Mouse (Mus musculus) liver, embryonic 15.5 days (tissue): ENCODE measurements around the gene Adck2. TPM values are rescaled to one million over a fixed set of nuclear protein-coding genes. Genes with fewer than 3 reads are reported as not detected.

Source experiments
- ATAC-seq: fragments of 200-750 bp; cut with Nextera tagmentation; 2 replicates; pipeline ENCODE4 v1.8.0; 2017; ENCODE audit warnings: moderate number of reproducible peaks, mild to moderate bottlenecking, moderate library complexity; ENCODE audit not compliant: insufficient read depth
- H3K27ac ChIP-seq: fragments of 300-500 bp; sonication (generic); replicated peaks from 2 replicates; pipeline ENCODE4 v1.5.1; 2015; ENCODE audit warnings: mild to moderate bottlenecking, inconsistent platforms
- H3K27me3 ChIP-seq: fragments of 300-500 bp; sonication (generic); 2 replicates; pipeline ENCODE4 v1.6.1; 2015; ENCODE audit warnings: mild to moderate bottlenecking, inconsistent platforms
- H3K36me3 ChIP-seq: fragments of 300-500 bp; sonication (generic); replicated peaks from 2 replicates; pipeline ENCODE4 v1.6.1; 2015; ENCODE audit warnings: moderate library complexity, mild to moderate bottlenecking, inconsistent platforms
- H3K4me1 ChIP-seq: fragments of 300-500 bp; sonication (generic); replicated peaks from 2 replicates; pipeline ENCODE4 v1.6.1; 2015; ENCODE audit warnings: inconsistent platforms
- H3K4me2 ChIP-seq: fragments of 300-500 bp; sonication (generic); 2 replicates; pipeline ENCODE4 v1.6.1; 2015; ENCODE audit warnings: moderate library complexity, mild to moderate bottlenecking, inconsistent platforms
- H3K4me3 ChIP-seq: fragments of 300-500 bp; sonication (generic); replicated peaks from 2 replicates; pipeline ENCODE4 v1.5.1; 2015; ENCODE audit warnings: mild to moderate bottlenecking, inconsistent platforms
- H3K9ac ChIP-seq: fragments of 300-500 bp; sonication (generic); 2 replicates; pipeline ENCODE4 v1.6.1; 2015; ENCODE audit warnings: moderate library complexity, mild to moderate bottlenecking, inconsistent platforms
- H3K9me3 ChIP-seq: fragments of 300-500 bp; sonication (generic); replicated peaks from 2 replicates; pipeline ENCODE4 v1.6.1; 2016; ENCODE audit warnings: inconsistent platforms
- WGBS: fragments of 180-500 bp; shearing (Covaris S2); methylation state at CpG from one replicate; pipeline ENCODE4 v1.1.7; 2015; ENCODE audit warnings: mixed read lengths; ENCODE audit not compliant: insufficient replicate concordance; 5-methylcytosine and 5-hydroxymethylcytosine counted together
- polyA plus RNA-seq: library from polyadenylated mRNA; unstranded; fragments of >200 nt; fragmentation: Nextera tagmentation; extraction: Ambion mirVana; gene quantifications from 2 replicates; pipeline ENCODE4 v1.2.1, GENCODE M21; 2015

Gene Adck2
- polyA plus RNA-seq, 1 experiment from 2014 or later: 10.9 TPM

DNA sequence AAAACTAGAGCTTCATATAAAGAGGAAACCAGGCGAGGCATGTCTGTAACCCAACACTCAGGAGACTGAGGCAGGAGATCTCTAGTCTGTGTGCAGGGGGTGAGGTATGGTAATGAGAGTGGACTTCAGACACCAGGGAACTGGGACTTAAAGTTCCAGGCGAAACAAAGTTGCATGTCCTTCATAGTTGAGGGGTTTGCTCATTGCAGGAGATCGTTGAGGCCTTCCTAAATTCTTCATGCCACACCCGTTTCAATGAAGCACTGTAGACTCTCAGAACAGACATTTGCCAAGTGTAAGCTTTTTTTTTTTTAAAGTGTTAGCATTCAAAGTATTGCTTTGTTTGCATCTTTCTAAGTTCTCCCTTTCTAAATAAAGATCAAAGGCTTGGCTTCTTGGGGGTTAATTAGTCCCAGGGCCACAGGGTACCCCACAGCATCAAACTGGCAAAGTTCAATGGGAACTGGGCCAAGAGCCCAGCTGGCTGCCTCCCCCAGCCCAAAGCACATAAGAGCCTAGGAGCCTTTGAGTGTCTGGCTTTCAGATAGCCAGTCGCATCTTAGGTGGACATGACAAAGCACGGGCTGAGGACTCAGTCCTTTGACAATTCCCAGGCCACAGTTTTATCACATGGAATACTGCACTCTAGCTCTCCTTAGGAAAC is 14.3 kb upstream of the Adck2 start:
- H3K9me3 ChIP-seq: no peaks in the 10 kb centered on the region
- peaks cover 15% of the 10 kb centered on the region for H3K4me1 ChIP-seq
- H3K4me3 ChIP-seq: no peak overlapping the region
- no peak overlapping the region for H3K4me2 ChIP-seq
- 52% methylated on average over 6 of the region's 6 CpGs for WGBS
- ATAC-seq: no peak
- no peak overlapping the region for H3K9ac ChIP-seq
- no peaks in the 10 kb centered on the region for H3K36me3 ChIP-seq
- no peak overlapping the region for H3K27ac ChIP-seq
- H3K27me3 ChIP-seq: peaks cover 57% of the 10 kb centered on the region

- Histone ChIP-seq H3K9me3 (no peaks in the 10 kb centered on the region), H3K27ac (no peak overlapping the region; the same call in 1 of the 2 replicates), H3K27me3 (peaks cover 27% of the 10 kb centered on the region), H3K36me3 (no peaks in the 10 kb centered on the region), H3K9ac (no peak overlapping the region), H3K4me2 (peak overlapping the region; percentile 63), H3K4me3 (peak overlapping the region; percentile 37), H3K4me1 (peaks cover 12% of the 10 kb centered on the region)
- ATAC-seq: 0 out of 2 replicates have a peak, but pooled peaks have one; percentile 58
- WGBS: 16% methylated on average over 23 of the region's 23 CpGs
Observed at GRCm38 (mm10) chr6:39562166-39563015, 11.3 kb upstream of the Adck2 start.

DNA sequence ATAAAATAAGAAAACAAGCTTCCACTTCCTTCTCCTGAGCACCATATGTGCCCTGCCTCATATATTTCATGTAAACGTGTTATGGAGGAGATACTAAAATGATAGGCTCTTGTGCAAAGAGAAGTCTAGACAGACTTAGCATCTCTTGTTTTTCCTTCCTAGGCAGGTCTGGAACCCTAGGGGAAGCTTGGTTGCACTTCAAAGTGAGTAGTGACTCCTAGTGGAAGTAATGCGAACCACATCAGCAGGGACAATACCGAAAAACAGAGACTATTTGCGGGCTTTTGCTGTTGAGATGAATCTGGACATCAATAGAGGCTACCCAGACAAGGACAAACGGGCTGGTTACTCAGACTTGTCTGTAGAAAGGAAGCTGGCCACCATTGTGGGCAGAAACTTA is 6.1 kb upstream of the Adck2 start:
- H3K27ac ChIP-seq: no peak overlapping the region
- H3K4me1 ChIP-seq: peaks cover 5% of the 10 kb centered on the region
- H3K9me3 ChIP-seq: no peaks in the 10 kb centered on the region
- no peaks in the 10 kb centered on the region for H3K36me3 ChIP-seq
- WGBS: 14% methylated on average over 5 of the region's 5 CpGs
- no peak overlapping the region for H3K4me2 ChIP-seq
- no peaks in the 10 kb centered on the region; the same call in 1 of the 2 replicates for H3K27me3 ChIP-seq
- H3K9ac ChIP-seq: no peak overlapping the region
- no peak overlapping the region for H3K4me3 ChIP-seq
- ATAC-seq: no peak

GRCm38 (mm10) chr6:39570426-39570825 is 3.2 kb upstream of the Adck2 start:
- ATAC-seq: no peak
- WGBS: 62% methylated on average over 3 of the region's 3 CpGs
- H3K27me3 ChIP-seq: no peaks in the 10 kb centered on the region

DNA sequence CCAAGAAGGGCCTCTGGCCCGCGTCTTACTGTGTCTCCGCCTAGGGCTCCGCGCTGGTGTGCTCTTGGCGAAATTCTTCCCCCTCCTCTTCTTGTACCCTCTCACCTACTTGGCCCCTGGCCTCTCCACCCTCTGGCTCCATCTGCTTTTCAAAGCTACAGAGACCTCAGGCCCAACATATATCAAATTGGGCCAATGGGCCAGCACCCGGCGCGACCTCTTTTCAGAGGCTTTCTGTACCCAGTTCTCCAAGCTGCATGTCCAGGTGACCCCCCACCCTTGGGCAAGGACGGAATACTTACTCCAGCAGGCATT is 839 bp downstream of the Adck2 start:
- no peak for ATAC-seq
- peaks cover 26% of the 10 kb centered on the region for H3K4me1 ChIP-seq
- H3K9me3 ChIP-seq: no peaks in the 10 kb centered on the region
- no peaks in the 10 kb centered on the region for H3K27me3 ChIP-seq
- peak overlapping the region; percentile 90 for H3K4me3 ChIP-seq
- H3K27ac ChIP-seq: peak overlapping the region; percentile 92; the same call in 1 of the 2 replicates
- peaks cover 10% of the 10 kb centered on the region; the same call in 1 of the 2 replicates for H3K36me3 ChIP-seq
- H3K9ac ChIP-seq: peak overlapping the region; percentile 88
- H3K4me2 ChIP-seq: peak overlapping the region; percentile 90
- 41% methylated on average over 10 of the region's 10 CpGs for WGBS

More at GRCm38 (mm10) chr6:39570426-39570825, 3.2 kb upstream of the Adck2 start:
- H3K4me1 ChIP-seq: peaks cover 23% of the 10 kb centered on the region
- H3K9ac ChIP-seq: no peak overlapping the region
- H3K4me2 ChIP-seq: no peak overlapping the region
- H3K36me3 ChIP-seq: no peaks in the 10 kb centered on the region
- H3K4me3 ChIP-seq: no peak overlapping the region
- no peaks in the 10 kb centered on the region for H3K9me3 ChIP-seq
- H3K27ac ChIP-seq: no peak overlapping the region

- ATAC-seq: no peak
- WGBS: 58% methylated on average over 7 of the region's 7 CpGs
Observed at GRCm38 (mm10) chr6:39574951-39575350, 1.3 kb downstream of the Adck2 start.

GRCm38 (mm10) chr6:39579552-39579951 is 5.9 kb downstream of the Adck2 start:
- Histone ChIP-seq H3K9me3 (no peaks in the 10 kb centered on the region), H3K4me3 (no peak overlapping the region), H3K36me3 (peaks cover 34% of the 10 kb centered on the region), H3K4me2 (no peak overlapping the region), H3K9ac (no peak overlapping the region), H3K27me3 (no peaks in the 10 kb centered on the region), H3K4me1 (peaks cover 40% of the 10 kb centered on the region), H3K27ac (no peak overlapping the region)
- WGBS: 77% methylated on average over 7 of the region's 7 CpGs
- no peak for ATAC-seq

More at GRCm38 (mm10) chr6:39574951-39575350, 1.3 kb downstream of the Adck2 start:
- H3K27me3 ChIP-seq: no peaks in the 10 kb centered on the region
- peak overlapping the region; percentile 90 for H3K4me3 ChIP-seq
- peak overlapping the region; percentile 88 for H3K9ac ChIP-seq
- no peaks in the 10 kb centered on the region for H3K9me3 ChIP-seq
- H3K27ac ChIP-seq: no peak overlapping the region
- H3K4me2 ChIP-seq: peak overlapping the region; percentile 90
- H3K4me1 ChIP-seq: peaks cover 31% of the 10 kb centered on the region
- peaks cover 14% of the 10 kb centered on the region; the same call in 1 of the 2 replicates for H3K36me3 ChIP-seq

DNA sequence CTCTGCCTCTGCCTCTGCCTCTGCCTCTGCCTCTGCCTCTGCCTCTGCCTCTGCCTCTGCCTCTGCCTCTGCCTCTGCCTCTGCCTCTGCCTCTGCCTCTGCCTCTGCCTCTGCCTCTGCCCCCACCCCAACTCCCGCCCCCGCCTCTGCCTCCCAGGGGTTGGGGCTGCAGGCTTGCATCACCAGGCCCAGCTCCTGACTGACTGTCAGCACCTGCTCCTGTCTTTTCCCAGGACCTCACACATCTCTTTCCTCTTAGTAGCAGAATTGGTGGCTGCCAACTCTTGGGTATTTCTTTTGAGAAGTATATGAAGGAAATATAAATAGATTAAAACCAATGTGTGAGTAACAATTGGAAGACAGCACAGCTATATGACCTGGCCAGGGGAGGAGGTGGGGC is 6.9 kb downstream of the Adck2 start:
- H3K4me3 ChIP-seq: no peak overlapping the region
- WGBS: 58% methylated on average over 2 of the region's 2 CpGs

GRCm38 (mm10) chr6:39581087-39581784 is 7.6 kb downstream of the Adck2 start:
- peak; percentile 93 for ATAC-seq
- Histone ChIP-seq H3K4me1 (peaks cover 42% of the 10 kb centered on the region), H3K4me2 (peak overlapping the region; percentile 51), H3K36me3 (peaks cover 37% of the 10 kb centered on the region), H3K27me3 (no peaks in the 10 kb centered on the region), H3K9ac (no peak overlapping the region; the same call in 1 of the 2 replicates), H3K9me3 (no peaks in the 10 kb centered on the region), H3K4me3 (no peak overlapping the region), H3K27ac (peak overlapping the region; percentile 72)
- 40% methylated on average over 7 of the region's 7 CpGs for WGBS

More for the DNA sequence above, 6.9 kb downstream of the Adck2 start:
- H3K36me3 ChIP-seq: peaks cover 34% of the 10 kb centered on the region
- H3K9ac ChIP-seq: no peak overlapping the region
- H3K4me1 ChIP-seq: peaks cover 39% of the 10 kb centered on the region
- no peak overlapping the region for H3K4me2 ChIP-seq
- H3K27me3 ChIP-seq: no peaks in the 10 kb centered on the region
- no peak for ATAC-seq
- no peaks in the 10 kb centered on the region for H3K9me3 ChIP-seq
- H3K27ac ChIP-seq: peak overlapping the region; percentile 72; the same call in 1 of the 2 replicates

- H3K4me2 ChIP-seq: no peak within 1 kb of the TSS
- H3K4me3 ChIP-seq: no peak within 1 kb of the TSS
- 51% methylated on average over 6 of the region's 6 CpGs for WGBS
- H3K27ac ChIP-seq: no peak within 1 kb of the TSS
- peaks cover 30% of the 10 kb centered on the region for H3K4me1 ChIP-seq
- H3K9me3 ChIP-seq: no peaks in the 10 kb centered on the region
- H3K27me3 ChIP-seq: no peaks in the 10 kb centered on the region
- H3K9ac ChIP-seq: no peak within 1 kb of the TSS
- H3K36me3 ChIP-seq: peaks cover 42% of the 10 kb centered on the region
- 0 out of 2 replicates have a peak, but pooled peaks have one; percentile 25 for ATAC-seq
Observed at GRCm38 (mm10) chr6:39585517-39585916, 11.8 kb downstream of the Adck2 start, which contains the start of gene Gm42420. Gene Gm42420, plus strand, starts transcription at chr6:39585753.
